Mouse (Mus musculus) kidney, embryonic 15.5 days (tissue): ENCODE measurements around the gene Pten. TPM values are rescaled to one million over a fixed set of nuclear protein-coding genes. Genes with fewer than 3 reads are reported as not detected.
"Not testable (repeated sequence)": the region's sequence is repeated elsewhere in the genome, so short reads cannot be mapped to it uniquely, and the experiment has no call there.

Experiments
- ATAC-seq: fragments of 200-750 bp; cut with Nextera tagmentation; replicated peaks from 2 replicates; pipeline ENCODE4 v1.8.0; 2017; ENCODE audit warnings: moderate TSS enrichment; ENCODE audit not compliant: low FRiP score
- H3K27ac ChIP-seq: fragments of 300-500 bp; sonication (generic); 2 replicates; pipeline ENCODE4 v1.5.1; 2015; ENCODE audit warnings: mild to moderate bottlenecking, inconsistent platforms
- H3K27me3 ChIP-seq: fragments of 300-500 bp; sonication (generic); 2 replicates; pipeline ENCODE4 v1.6.1; 2015; ENCODE audit warnings: inconsistent platforms
- H3K36me3 ChIP-seq: fragments of 300-500 bp; sonication (generic); 2 replicates; pipeline ENCODE4 v1.6.1; 2015; ENCODE audit warnings: inconsistent platforms
- H3K4me1 ChIP-seq: fragments of 300-500 bp; sonication (generic); 2 replicates; pipeline ENCODE4 v1.6.1; 2015; ENCODE audit warnings: inconsistent platforms
- H3K4me2 ChIP-seq: fragments of 300-500 bp; sonication (generic); 2 replicates; pipeline ENCODE4 v1.6.1; 2015; ENCODE audit warnings: moderate library complexity, mild to moderate bottlenecking, inconsistent platforms
- H3K4me3 ChIP-seq: fragments of 300-500 bp; sonication (generic); replicated peaks from 2 replicates; pipeline ENCODE4 v1.5.1; 2015; ENCODE audit warnings: mild to moderate bottlenecking, inconsistent platforms
- H3K9ac ChIP-seq: fragments of 300-500 bp; sonication (generic); 2 replicates; pipeline ENCODE4 v1.6.1; 2015; ENCODE audit warnings: mild to moderate bottlenecking, inconsistent platforms
- H3K9me3 ChIP-seq: fragments of 300-500 bp; sonication (generic); replicated peaks from 2 replicates; pipeline ENCODE4 v1.6.1; 2016; ENCODE audit warnings: inconsistent platforms
- WGBS: fragments of 180-500 bp; shearing (Covaris S2); methylation state at CpG from one replicate; pipeline ENCODE4 v1.1.7; 2015; ENCODE audit warnings: mixed read lengths; 5-methylcytosine and 5-hydroxymethylcytosine counted together
- polyA plus RNA-seq: library from polyadenylated mRNA; unstranded; fragments of >200 nt; fragmentation: Nextera tagmentation; extraction: Ambion mirVana; gene quantifications from 2 replicates; pipeline ENCODE4 v1.2.1, GENCODE M21; 2015

Gene Pten
- polyA plus RNA-seq, 1 experiment from 2014 or later: 8.3 TPM

DNA sequence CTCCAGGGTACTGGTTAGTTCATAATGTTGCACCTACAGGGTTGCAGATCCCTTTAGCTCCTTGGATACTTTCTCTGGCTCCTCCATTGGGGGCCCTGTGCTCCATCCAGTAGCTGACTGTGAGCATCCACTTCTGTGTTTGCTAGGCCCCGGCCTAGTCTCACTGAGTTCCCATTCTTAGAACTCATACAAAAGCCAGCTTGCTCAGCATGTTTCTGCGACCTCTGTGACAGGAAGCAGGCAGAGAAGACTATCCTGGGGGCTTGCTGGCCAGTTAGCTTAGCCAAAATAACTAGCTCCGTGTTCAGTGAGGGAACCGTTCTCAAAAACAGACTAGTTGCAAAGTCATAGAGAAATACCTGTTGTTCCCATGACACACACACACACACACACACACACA lies 30.1 kb downstream of the Pten start:
- H3K36me3 ChIP-seq: peaks cover 13% of the 10 kb centered on the region; the same call in 1 of the 2 replicates
- not testable (repeated sequence) for H3K9me3 ChIP-seq, ATAC-seq, H3K4me2 ChIP-seq, H3K9ac ChIP-seq, H3K4me3 ChIP-seq, H3K27me3 ChIP-seq, H3K27ac ChIP-seq
- peaks cover 25% of the 10 kb centered on the region for H3K4me1 ChIP-seq
- WGBS: 61% methylated on average over 4 of the region's 4 CpGs

- 0 out of 2 replicates have a peak, but pooled peaks have one; percentile 18 for ATAC-seq
- not testable (repeated sequence) for H3K9me3 ChIP-seq, H3K36me3 ChIP-seq, H3K9ac ChIP-seq, H3K27ac ChIP-seq, H3K4me2 ChIP-seq, H3K4me3 ChIP-seq, H3K27me3 ChIP-seq
- H3K4me1 ChIP-seq: peaks cover 28% of the 10 kb centered on the region
- 84% methylated on average over 3 of the region's 3 CpGs for WGBS
Observed at GRCm38 (mm10) chr19:32788016-32788415, 30.7 kb downstream of the Pten start.

GRCm38 (mm10) chr19:32789535-32789934 lies 32.2 kb downstream of the Pten start:
- H3K9ac ChIP-seq: no peak overlapping the region
- H3K27ac ChIP-seq: no peak overlapping the region
- H3K9me3 ChIP-seq: no peaks in the 10 kb centered on the region
- no peak overlapping the region for H3K4me2 ChIP-seq
- no peak for ATAC-seq
- H3K27me3 ChIP-seq: no peaks in the 10 kb centered on the region
- H3K4me1 ChIP-seq: peaks cover 38% of the 10 kb centered on the region
- H3K4me3 ChIP-seq: no peak overlapping the region
- peaks cover 8% of the 10 kb centered on the region; the same call in 1 of the 2 replicates for H3K36me3 ChIP-seq
- WGBS: 68% methylated on average over 3 of the region's 3 CpGs

DNA sequence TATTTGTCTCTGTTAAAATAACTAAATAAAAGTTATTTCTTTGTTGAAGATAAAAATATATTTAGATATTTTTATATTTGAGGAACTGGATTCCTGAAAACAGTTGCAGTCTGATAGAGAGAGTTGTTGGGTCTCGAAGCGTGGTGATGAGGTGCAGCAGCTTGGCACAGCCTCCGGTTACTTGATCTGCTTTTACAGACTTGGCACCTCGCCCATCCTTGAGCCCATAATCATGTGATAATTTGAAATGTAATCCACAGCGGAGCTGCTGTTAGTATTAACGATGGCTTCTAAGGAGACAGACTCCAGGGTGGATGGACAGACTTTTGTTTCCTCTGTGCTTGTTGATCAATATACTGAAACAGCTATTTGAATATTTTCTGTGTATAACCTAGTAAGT lies 35.3 kb downstream of the Pten start:
- WGBS: 14% methylated on average over 6 of the region's 6 CpGs
- Histone ChIP-seq H3K9me3 (no peaks in the 10 kb centered on the region), H3K4me3 (no peak overlapping the region), H3K4me2 (no peak overlapping the region), H3K36me3 (no peaks in the 10 kb centered on the region), H3K4me1 (peaks cover 37% of the 10 kb centered on the region), H3K9ac (no peak overlapping the region), H3K27ac (no peak overlapping the region), H3K27me3 (no peaks in the 10 kb centered on the region)
- peak; percentile 56; the same call in 1 of the 2 replicates for ATAC-seq

DNA sequence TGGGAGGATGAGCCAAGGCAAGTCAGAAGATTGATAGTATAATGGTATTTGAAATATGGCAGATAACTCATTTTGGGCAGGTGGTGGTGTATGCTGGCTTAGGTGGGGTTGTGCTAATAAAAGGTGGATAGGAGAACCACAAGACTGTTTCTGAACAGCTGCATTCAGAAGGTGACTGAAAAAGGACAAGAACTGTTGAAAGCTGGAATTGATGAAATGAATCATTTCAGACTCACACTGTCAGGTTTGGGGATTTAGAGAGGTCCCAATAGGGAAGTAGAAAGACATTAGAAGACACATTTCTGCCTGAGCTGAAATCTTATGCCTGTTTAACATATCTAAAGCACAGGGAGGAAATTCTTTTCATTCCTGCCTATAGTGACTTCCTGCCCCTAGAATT lies 36.6 kb downstream of the Pten start:
- ATAC-seq: no peak
- Histone ChIP-seq H3K27me3 (no peaks in the 10 kb centered on the region), H3K9me3 (no peaks in the 10 kb centered on the region), H3K9ac (no peak overlapping the region), H3K27ac (no peak overlapping the region), H3K4me2 (no peak overlapping the region), H3K4me1 (peaks cover 28% of the 10 kb centered on the region), H3K36me3 (peaks cover 9% of the 10 kb centered on the region; the same call in 1 of the 2 replicates), H3K4me3 (no peak overlapping the region)

GRCm38 (mm10) chr19:32800557-32800956 lies 43.3 kb downstream of the Pten start:
- no peak overlapping the region for H3K4me3 ChIP-seq
- no peaks in the 10 kb centered on the region for H3K27me3 ChIP-seq
- no peaks in the 10 kb centered on the region for H3K4me1 ChIP-seq
- no peak overlapping the region for H3K27ac ChIP-seq
- no peaks in the 10 kb centered on the region for H3K9me3 ChIP-seq
- no peak for ATAC-seq
- no peak overlapping the region for H3K9ac ChIP-seq
- WGBS: 69% methylated on average over 2 of the region's 2 CpGs
- peaks cover 36% of the 10 kb centered on the region for H3K36me3 ChIP-seq
- no peak overlapping the region for H3K4me2 ChIP-seq

GRCm38 (mm10) chr19:32804703-32805102 lies 47.4 kb downstream of the Pten start:
- H3K27ac ChIP-seq: no peak overlapping the region
- H3K9me3 ChIP-seq: no peaks in the 10 kb centered on the region
- no peak overlapping the region for H3K9ac ChIP-seq
- WGBS: 61% methylated on average over 4 of the region's 4 CpGs
- H3K36me3 ChIP-seq: peaks cover 27% of the 10 kb centered on the region
- H3K4me3 ChIP-seq: no peak overlapping the region
- H3K27me3 ChIP-seq: no peaks in the 10 kb centered on the region
- H3K4me1 ChIP-seq: 0 out of 2 replicates have a peak, but pooled peaks cover 2% of the 10 kb centered on the region
- no peak for ATAC-seq
- no peak overlapping the region for H3K4me2 ChIP-seq

DNA sequence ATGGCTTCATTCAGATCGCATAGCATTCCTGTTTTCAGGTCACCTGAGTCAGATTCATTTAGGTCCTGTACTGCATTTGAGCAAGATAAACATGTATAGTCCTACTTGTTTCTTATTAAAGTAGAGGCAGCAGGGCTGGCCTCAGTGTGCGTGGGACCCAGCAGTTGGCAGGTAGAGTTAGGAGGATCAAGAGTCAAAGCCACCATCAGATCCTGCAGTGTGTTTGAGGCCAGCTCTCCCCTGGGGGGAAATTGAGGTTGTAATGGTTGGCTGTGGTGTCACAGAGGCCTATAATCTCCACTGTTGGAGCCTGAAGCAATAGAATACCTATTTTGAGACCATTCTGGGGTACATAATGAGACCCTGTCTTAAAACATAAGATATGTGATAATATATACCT lies 50.3 kb downstream of the Pten start:
- Histone ChIP-seq H3K27me3 (no peaks in the 10 kb centered on the region), H3K27ac (no peak overlapping the region), H3K4me2 (no peak overlapping the region), H3K9me3 (no peaks in the 10 kb centered on the region), H3K36me3 (peaks cover 22% of the 10 kb centered on the region), H3K4me1 (0 out of 2 replicates have a peak, but pooled peaks cover 2% of the 10 kb centered on the region), H3K9ac (no peak overlapping the region), H3K4me3 (no peak overlapping the region)
- WGBS: 93% methylated on average over 2 of the region's 2 CpGs
- ATAC-seq: no peak

DNA sequence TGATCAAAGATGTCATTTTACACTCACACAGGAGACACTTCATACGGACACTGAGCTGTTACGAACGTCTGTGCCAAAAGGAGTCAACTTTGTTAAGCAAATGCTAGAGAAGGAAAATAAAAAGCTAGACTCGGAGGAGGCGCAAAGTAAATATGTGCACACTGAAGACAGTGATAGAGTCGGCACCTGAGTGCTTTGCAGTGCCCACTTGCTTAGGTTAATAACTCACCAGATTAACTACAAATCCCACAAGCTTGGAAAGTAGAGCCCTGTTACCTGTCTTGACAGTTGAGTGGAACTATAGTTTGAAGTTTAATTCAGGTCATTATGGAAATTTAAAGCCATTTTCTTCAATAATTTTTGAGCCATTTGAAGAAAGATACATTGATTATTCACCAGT lies 51.4 kb downstream of the Pten start:
- peak; percentile 69; the same call in 1 of the 2 replicates for ATAC-seq
- WGBS: 49% methylated on average over 6 of the region's 6 CpGs
- H3K4me2 ChIP-seq: no peak overlapping the region

GRCm38 (mm10) chr19:32809117-32809516 lies 51.8 kb downstream of the Pten start:
- WGBS: 72% methylated on average over 3 of the region's 3 CpGs

More for the DNA sequence above, 51.4 kb downstream of the Pten start:
- H3K9ac ChIP-seq: no peak overlapping the region
- no peak overlapping the region for H3K27ac ChIP-seq
- H3K4me3 ChIP-seq: no peak overlapping the region
- no peaks in the 10 kb centered on the region for H3K27me3 ChIP-seq
- peaks cover 22% of the 10 kb centered on the region for H3K36me3 ChIP-seq
- H3K9me3 ChIP-seq: no peaks in the 10 kb centered on the region
- H3K4me1 ChIP-seq: 0 out of 2 replicates have a peak, but pooled peaks cover 2% of the 10 kb centered on the region

DNA sequence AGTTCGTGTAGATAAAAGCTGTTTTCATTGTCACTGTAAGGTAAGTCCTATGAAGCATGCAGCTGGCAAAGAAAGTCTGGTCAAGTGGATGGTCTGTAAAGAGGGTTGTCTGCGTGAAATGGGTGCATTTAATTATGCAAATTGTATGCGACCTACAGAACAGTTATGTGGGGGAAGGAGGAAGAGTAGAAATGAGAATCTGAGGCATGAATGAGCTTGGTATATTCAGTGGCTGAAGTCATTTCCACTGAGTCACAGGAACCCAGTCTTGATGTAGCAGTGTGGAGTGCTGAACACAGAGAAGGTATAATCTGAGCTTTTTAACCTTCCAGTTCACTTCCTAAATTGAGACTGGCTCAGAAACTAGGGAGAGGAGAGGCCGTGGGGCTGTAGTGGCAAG lies 61.5 kb downstream of the Pten start:
- WGBS: 88% methylated on average over 4 of the region's 4 CpGs
- ATAC-seq: no peak
- Histone ChIP-seq H3K9me3 (no peaks in the 10 kb centered on the region), H3K27ac (no peak overlapping the region), H3K4me2 (no peak overlapping the region), H3K27me3 (no peaks in the 10 kb centered on the region), H3K9ac (no peak overlapping the region), H3K4me1 (no peaks in the 10 kb centered on the region), H3K4me3 (no peak overlapping the region), H3K36me3 (peaks cover 46% of the 10 kb centered on the region)

More at GRCm38 (mm10) chr19:32809117-32809516, 51.8 kb downstream of the Pten start:
- Histone ChIP-seq H3K9ac (no peak overlapping the region), H3K4me3 (no peak overlapping the region), H3K4me2 (no peak overlapping the region), H3K36me3 (peaks cover 22% of the 10 kb centered on the region), H3K27ac (no peak overlapping the region), H3K4me1 (0 out of 2 replicates have a peak, but pooled peaks cover 2% of the 10 kb centered on the region), H3K9me3 (no peaks in the 10 kb centered on the region), H3K27me3 (no peaks in the 10 kb centered on the region)
- ATAC-seq: no peak

DNA sequence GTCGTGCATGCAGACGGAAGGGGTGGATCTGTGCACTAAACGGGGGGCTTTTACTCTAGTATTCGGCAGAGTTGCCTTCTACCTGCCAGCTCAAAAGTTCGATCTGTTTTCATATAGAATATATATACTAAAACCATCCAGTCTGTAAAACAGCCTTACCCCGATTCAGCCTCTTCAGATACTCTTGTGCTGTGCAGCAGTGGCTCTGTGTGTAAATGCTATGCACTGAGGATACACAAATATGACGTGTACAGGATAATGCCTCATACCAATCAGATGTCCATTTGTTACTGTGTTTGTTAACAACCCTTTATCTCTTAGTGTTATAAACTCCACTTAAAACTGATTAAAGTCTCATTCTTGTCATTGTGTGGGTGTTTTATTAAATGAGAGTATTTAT lies 65.7 kb downstream of the Pten start:
- H3K4me1 ChIP-seq, H3K9ac ChIP-seq, H3K4me2 ChIP-seq, H3K27me3 ChIP-seq, H3K9me3 ChIP-seq, ATAC-seq, H3K27ac ChIP-seq, H3K4me3 ChIP-seq: not testable (repeated sequence)
- peaks cover 21% of the 10 kb centered on the region for H3K36me3 ChIP-seq
- WGBS: no CpG with 5 or more reads among the region's 7 CpGs

GRCm38 (mm10) chr19:32826616-32827015 lies 69.3 kb downstream of the Pten start:
- H3K4me1 ChIP-seq: no peaks in the 10 kb centered on the region; the same call in 1 of the 2 replicates
- H3K9me3 ChIP-seq: no peaks in the 10 kb centered on the region; the same call in 1 of the 2 replicates
- WGBS: 52% methylated on average over 4 of the region's 4 CpGs
- H3K4me3 ChIP-seq: no peak overlapping the region
- H3K36me3 ChIP-seq: no peaks in the 10 kb centered on the region
- H3K9ac ChIP-seq: no peak overlapping the region
- ATAC-seq: no peak
- H3K27ac ChIP-seq: no peak overlapping the region
- no peaks in the 10 kb centered on the region for H3K27me3 ChIP-seq
- no peak overlapping the region for H3K4me2 ChIP-seq
